Mouse (Mus musculus): Measurements from ENCODE around the gene Arhgap4. TPM values are rescaled to one million over a fixed set of nuclear protein-coding genes. Genes with fewer than 3 reads are reported as not detected.

Gene Arhgap4
- total RNA-seq (2023): 100 to 1,000 TPM; 227 to 235 TPM

GRCm38 (mm10) chrX:73921823-73922549, at the start of gene Arhgap4, which contains the start of gene Naa10:
Gene Arhgap4, minus strand, starts transcription at chrX:73921870.
Gene Naa10, minus strand, starts transcription at chrX:73921944.

GRCm38 (mm10) chrX:73966248-73967176, 44.8 kb upstream of the Arhgap4 start, which contains the start of gene Hcfc1:
Gene Hcfc1, minus strand, starts transcription at chrX:73966357.

GRCm38 (mm10) chrX:73930402-73931062, 8.9 kb upstream of the Arhgap4 start, which contains the start of gene Renbp:
Gene Renbp, minus strand, starts transcription at chrX:73930850.

GRCm38 (mm10) chrX:73895719-73896118, 26.0 kb downstream of the Arhgap4 start, which contains the start of gene L1cam:
Gene L1cam, minus strand, starts transcription at chrX:73896105.

GRCm38 (mm10) chrX:73891551-73892152, 30.0 kb downstream of the Arhgap4 start, which contains the start of gene Avpr2:
Gene Avpr2, plus strand, starts transcription at chrX:73892102.

Other genes starting within 250 kb of the Arhgap4 start
- gene Slc6a8, start 248.7 kb downstream of the Arhgap4 start, total RNA-seq (2023): under 1 TPM; 0.22 to 0.57 TPM
- gene Bcap31, start 205.7 kb downstream of the Arhgap4 start, total RNA-seq (2023): 10 to 100 TPM; 83.3 to 89.0 TPM
- gene Abcd1, start 205.3 kb downstream of the Arhgap4 start, total RNA-seq (2023): 10 to 100 TPM; 83.3 to 92.9 TPM
- under 1 TPM; 0.44 to 0.60 TPM for gene Plxnb3, start 164.8 kb downstream of the Arhgap4 start, total RNA-seq (2023)
- 1 to 10 TPM in 1 of 2 experiments, under 1 TPM in 1; 0.89 to 1.8 TPM for gene Srpk3, start 147.5 kb downstream of the Arhgap4 start, total RNA-seq (2023)
- 100 to 1,000 TPM in 1 of 2 experiments, 10 to 100 TPM in 1; 89.0 to 105 TPM for gene Idh3g, start 135.0 kb downstream of the Arhgap4 start, total RNA-seq (2023)
- gene Ssr4, start 134.8 kb downstream of the Arhgap4 start, total RNA-seq (2023): 100 to 1,000 TPM; 128 TPM
- gene Pdzd4, start 96.9 kb downstream of the Arhgap4 start, total RNA-seq (2023): 1 to 10 TPM in 1 of 2 experiments, under 1 TPM in 1; 0.64 to 1.2 TPM
- gene Avpr2, start 29.8 kb downstream of the Arhgap4 start, total RNA-seq (2023): under 1 TPM in 1 of 2 experiments, not detected in 1; 0.20 TPM
- gene L1cam, start 25.8 kb downstream of the Arhgap4 start, total RNA-seq (2023): 10 to 100 TPM; 30.0 to 50.1 TPM
- gene Naa10, start 74 bp upstream of the Arhgap4 start, total RNA-seq (2023): 10 to 100 TPM; 38.1 to 42.0 TPM
- gene Renbp, start 9.0 kb upstream of the Arhgap4 start, total RNA-seq (2023): 10 to 100 TPM; 12.2 to 19.8 TPM
- 10 to 100 TPM; 86.7 to 87.3 TPM for gene Hcfc1, start 44.5 kb upstream of the Arhgap4 start, total RNA-seq (2023)
- 10 to 100 TPM; 63.0 to 75.4 TPM for gene Irak1, start 102.0 kb upstream of the Arhgap4 start, total RNA-seq (2023)
- gene Opn1mw, start 205.6 kb upstream of the Arhgap4 start, total RNA-seq (2023): not detected
- 10 to 100 TPM; 24.4 to 25.0 TPM for gene Mecp2, start 213.5 kb upstream of the Arhgap4 start, total RNA-seq (2023)
- not detected for gene Tex28, start 246.0 kb upstream of the Arhgap4 start, total RNA-seq (2023)